Mouse (Mus musculus) embryo, embryonic 10 days (tissue): ENCODE results near the gene Fndc3b.

Experiments
- DNase-seq: peaks from one replicate; pipeline ENCODE4 v3.0.0-alpha.2; 2015; ENCODE audit warnings: low spot score

Fndc3b gene

GRCm38 (mm10) chr3:27555401-27555940, 155.6 kb downstream of the Fndc3b start:
- no peak for DNase-seq

- no peak for DNase-seq
Measured at GRCm38 (mm10) chr3:27554325-27554724, 156.8 kb downstream of the Fndc3b start.

- no peak for DNase-seq
Measured at GRCm38 (mm10) chr3:27553781-27554180, 157.3 kb downstream of the Fndc3b start.

- DNase-seq: no peak
Measured at GRCm38 (mm10) chr3:27551005-27551404, 160.1 kb downstream of the Fndc3b start.

GRCm38 (mm10) chr3:27550409-27550808, 160.7 kb downstream of the Fndc3b start:
- no peak for DNase-seq

GRCm38 (mm10) chr3:27545651-27546050, 165.5 kb downstream of the Fndc3b start:
- no peak for DNase-seq

GRCm38 (mm10) chr3:27544061-27544460, 167.0 kb downstream of the Fndc3b start:
- no peak for DNase-seq

- DNase-seq: no peak
Measured at GRCm38 (mm10) chr3:27541841-27542240, 169.3 kb downstream of the Fndc3b start.

GRCm38 (mm10) chr3:27541181-27541580, 169.9 kb downstream of the Fndc3b start:
- no peak for DNase-seq

GRCm38 (mm10) chr3:27534208-27534607, 176.9 kb downstream of the Fndc3b start:
- no peak for DNase-seq

GRCm38 (mm10) chr3:27533721-27534120, 177.4 kb downstream of the Fndc3b start:
- DNase-seq: no peak

GRCm38 (mm10) chr3:27531993-27532392, 179.1 kb downstream of the Fndc3b start:
- DNase-seq: no peak

- DNase-seq: no peak
Measured at GRCm38 (mm10) chr3:27530370-27530769, 180.7 kb downstream of the Fndc3b start.

GRCm38 (mm10) chr3:27529221-27530051, 181.7 kb downstream of the Fndc3b start:
- no peak for DNase-seq

GRCm38 (mm10) chr3:27526991-27527390, 184.1 kb downstream of the Fndc3b start:
- no peak for DNase-seq

GRCm38 (mm10) chr3:27523176-27523936, 187.8 kb downstream of the Fndc3b start:
- no peak for DNase-seq

GRCm38 (mm10) chr3:27520391-27520790, 190.7 kb downstream of the Fndc3b start:
- no peak for DNase-seq

- DNase-seq: no peak
Measured at GRCm38 (mm10) chr3:27519481-27519880, 191.6 kb downstream of the Fndc3b start.

GRCm38 (mm10) chr3:27518935-27519334, 192.2 kb downstream of the Fndc3b start:
- DNase-seq: no peak

- DNase-seq: no peak
Measured at GRCm38 (mm10) chr3:27516536-27516935, 194.6 kb downstream of the Fndc3b start.

- DNase-seq: no peak
Measured at GRCm38 (mm10) chr3:27511765-27512164, 199.3 kb downstream of the Fndc3b start.

GRCm38 (mm10) chr3:27506886-27507285, 204.2 kb downstream of the Fndc3b start:
- DNase-seq: no peak

- no peak for DNase-seq
Measured at GRCm38 (mm10) chr3:27505582-27505981, 205.5 kb downstream of the Fndc3b start.
